Mouse (Mus musculus) erythroblast, embryonic 14.5 days (primary cell): ENCODE results near the gene Tbcel. TPM values are rescaled to one million over a fixed set of nuclear protein-coding genes. Genes with fewer than 3 reads are reported as not detected.

Source experiments
- H3K27me3 ChIP-seq: 2 replicates; pipeline ENCODE4 v1.6.1; 2012; ENCODE audit warnings: inconsistent platforms; ENCODE audit not compliant: control insufficient read depth
- H3K36me3 ChIP-seq: 2 replicates; pipeline ENCODE4 v1.6.1; 2012; ENCODE audit warnings: mild to moderate bottlenecking, inconsistent platforms; ENCODE audit not compliant: control insufficient read depth
- H3K4me1 ChIP-seq: 2 replicates; pipeline ENCODE4 v1.6.1; 2012; ENCODE audit warnings: inconsistent platforms; ENCODE audit not compliant: control insufficient read depth
- H3K4me3 ChIP-seq: replicated peaks from 2 replicates; pipeline ENCODE3; 2012; ENCODE audit warnings: moderate library complexity, mild to moderate bottlenecking, inconsistent platforms
- H3K9me3 ChIP-seq: 2 replicates; pipeline ENCODE4 v1.6.1; 2012; ENCODE audit warnings: low read length, inconsistent platforms, mixed read lengths; ENCODE audit not compliant: control insufficient read depth
- GATA1 ChIP-seq: IDR thresholded peaks from 2 replicates; pipeline ENCODE4 v1.6.1; 2012; ENCODE audit warnings: low read length, inconsistent platforms, mixed read lengths
- TAL1 ChIP-seq: IDR thresholded peaks from 3 replicates; pipeline ENCODE4 v1.6.1; 2012; ENCODE audit warnings: low read length, inconsistent platforms, mixed read lengths
- polyA plus RNA-seq: library from polyadenylated mRNA; stranded (reverse); fragments of >175 nt; gene quantifications from 2 replicates; pipeline ENCODE4 v1.2.3, GENCODE M21; 2012

Tbcel gene
- 1.6 and 3.1 TPM in 2 replicates for polyA plus RNA-seq

DNA sequence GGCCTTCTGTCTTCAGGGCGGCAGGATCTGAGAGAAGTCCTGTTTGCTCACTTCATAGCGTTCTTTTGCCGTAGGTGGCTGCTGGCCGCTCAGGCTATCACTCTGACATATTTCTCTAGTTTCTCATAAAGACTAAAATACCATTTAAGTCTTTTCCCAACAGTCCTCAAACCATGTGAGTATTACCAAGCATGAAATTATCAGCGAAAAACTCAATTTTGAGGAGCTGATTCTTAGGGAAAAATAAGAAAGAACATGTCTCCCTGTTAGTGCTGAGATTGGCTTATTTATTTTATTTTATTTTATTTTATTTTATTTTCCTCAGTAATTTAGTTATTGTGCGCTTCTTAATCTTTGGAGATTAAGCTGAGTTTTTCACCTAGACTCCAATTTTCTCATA lies at the start of gene Tbcel:
Gene Tbcel, minus strand, starts transcription at position 101 of the 400 bp plus-strand sequence.
- Histone ChIP-seq H3K36me3 (no peaks in the 10 kb centered on the region), H3K27me3 (no peaks in the 10 kb centered on the region), H3K9me3 (no peaks in the 10 kb centered on the region), H3K4me1 (no peaks in the 10 kb centered on the region), H3K4me3 (no peak within 1 kb of the TSS)
- TF ChIP-seq GATA1: no peak
- no peak for TF ChIP-seq TAL1

DNA sequence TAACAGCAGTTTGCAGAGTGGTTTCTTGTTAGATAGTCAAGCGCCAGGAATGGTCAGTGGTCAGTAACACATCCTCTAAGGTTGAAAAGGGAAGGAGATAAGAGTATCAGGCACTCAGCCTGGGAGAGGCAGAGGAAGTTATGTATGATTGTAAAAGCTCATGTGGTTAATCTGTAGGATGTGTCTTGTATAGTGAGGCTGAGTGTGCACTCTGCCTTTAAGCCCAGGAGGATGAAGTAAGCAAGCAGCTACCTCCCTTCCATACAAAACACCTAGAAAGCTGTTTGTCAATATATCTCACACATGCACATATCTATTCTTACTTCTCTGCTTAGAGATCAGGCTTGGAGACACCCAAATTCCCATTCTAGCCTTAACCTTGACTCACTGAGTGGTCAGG lies 47.6 kb upstream of the Tbcel start:
- Histone ChIP-seq H3K9me3 (no peaks in the 10 kb centered on the region), H3K4me1 (no peaks in the 10 kb centered on the region), H3K36me3 (no peaks in the 10 kb centered on the region), H3K27me3 (no peaks in the 10 kb centered on the region), H3K4me3 (no peak overlapping the region)
- no peak for TF ChIP-seq TAL1
- no peak for TF ChIP-seq GATA1

DNA sequence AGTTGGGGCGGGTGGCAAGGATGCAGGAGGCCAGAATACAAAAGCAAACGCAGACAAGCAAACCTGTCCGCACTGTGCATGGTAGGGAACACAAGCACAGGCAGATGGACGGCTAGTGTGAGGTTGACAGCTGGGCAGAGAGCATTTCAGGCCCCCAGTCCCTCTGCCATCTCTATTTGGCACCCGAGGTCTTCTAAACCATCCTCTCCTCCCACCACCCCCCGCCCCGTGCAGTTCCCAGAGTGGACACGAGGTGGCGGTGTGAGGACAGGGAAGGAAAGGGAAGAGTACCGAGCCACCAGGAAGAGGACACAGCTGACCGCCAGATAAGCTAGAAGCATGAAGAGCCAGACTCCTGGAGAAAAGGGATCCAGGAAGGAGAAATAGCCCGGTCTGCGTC lies 42.5 kb upstream of the Tbcel start:
- H3K9me3 ChIP-seq: no peaks in the 10 kb centered on the region
- no peak for TF ChIP-seq TAL1
- TF ChIP-seq GATA1: no peak
- H3K4me1 ChIP-seq: no peaks in the 10 kb centered on the region
- no peaks in the 10 kb centered on the region for H3K27me3 ChIP-seq
- H3K36me3 ChIP-seq: no peaks in the 10 kb centered on the region
- no peak overlapping the region for H3K4me3 ChIP-seq

DNA sequence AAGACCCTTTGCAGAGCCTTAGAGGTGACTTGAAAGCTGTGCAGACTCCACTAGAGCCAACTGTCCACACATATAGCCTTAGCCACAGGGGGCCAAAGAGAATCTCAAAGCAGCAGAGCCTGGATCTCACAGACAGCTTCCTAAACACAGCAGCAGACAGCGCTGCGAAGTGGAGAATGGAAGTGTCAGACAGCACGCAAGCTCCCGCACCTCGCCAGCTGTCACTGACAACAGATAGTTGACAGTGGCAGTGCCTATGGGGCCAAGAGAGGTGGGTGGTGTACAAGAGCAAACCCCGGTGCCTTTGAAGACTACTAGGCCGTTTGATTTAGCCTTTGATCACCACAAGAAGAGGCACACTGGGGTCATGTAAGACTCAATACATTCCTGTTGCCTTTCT lies 41.4 kb upstream of the Tbcel start:
- Histone ChIP-seq H3K36me3 (no peaks in the 10 kb centered on the region), H3K9me3 (no peaks in the 10 kb centered on the region), H3K4me3 (no peak overlapping the region), H3K4me1 (no peaks in the 10 kb centered on the region), H3K27me3 (no peaks in the 10 kb centered on the region)
- TF ChIP-seq TAL1 (no peak), GATA1 (no peak)

DNA sequence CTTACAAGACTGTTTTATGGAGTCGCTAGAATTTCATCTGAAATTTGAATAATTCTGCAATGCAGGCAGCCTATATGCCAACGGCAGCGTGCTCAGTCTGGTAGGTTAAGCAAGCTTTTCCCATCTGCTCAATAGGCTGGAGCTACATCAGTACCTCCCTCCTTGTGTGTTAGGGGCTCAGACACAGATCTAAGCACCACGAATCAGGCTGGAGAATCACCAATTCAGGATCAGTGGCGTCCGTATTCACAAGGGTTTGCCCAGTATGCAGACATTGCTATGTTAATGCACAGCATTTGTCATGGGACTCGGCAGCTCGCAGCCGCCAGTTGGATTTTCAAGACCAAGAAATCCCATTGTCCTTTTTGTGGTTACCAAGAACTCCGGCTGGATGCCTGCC lies 36.9 kb upstream of the Tbcel start:
- H3K4me3 ChIP-seq: no peak overlapping the region
- H3K4me1 ChIP-seq: no peaks in the 10 kb centered on the region
- H3K27me3 ChIP-seq: no peaks in the 10 kb centered on the region
- no peak for TF ChIP-seq GATA1
- no peaks in the 10 kb centered on the region for H3K36me3 ChIP-seq
- H3K9me3 ChIP-seq: no peaks in the 10 kb centered on the region

DNA sequence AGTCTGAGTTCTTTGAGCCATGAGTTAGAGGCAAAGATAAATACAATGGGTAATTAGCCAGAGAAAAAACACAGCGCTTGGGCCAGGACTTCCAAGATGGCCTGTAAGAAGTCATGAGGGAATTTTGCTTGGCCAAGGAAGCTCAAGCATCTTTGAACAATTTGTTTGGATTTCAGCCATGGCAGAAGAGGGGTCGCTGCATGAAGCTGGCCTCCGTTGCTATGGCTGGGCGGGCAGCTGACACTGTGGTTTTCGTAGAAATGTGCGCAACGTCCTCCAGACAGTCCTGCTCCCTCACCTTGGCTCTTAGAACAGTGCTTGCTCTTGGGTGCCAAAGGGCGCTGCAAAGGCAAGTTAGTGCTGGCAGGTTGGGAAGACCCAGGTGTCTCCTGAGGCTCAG lies 25.9 kb upstream of the Tbcel start:
- Histone ChIP-seq H3K4me1 (no peaks in the 10 kb centered on the region), H3K36me3 (no peaks in the 10 kb centered on the region), H3K4me3 (no peak overlapping the region), H3K27me3 (no peaks in the 10 kb centered on the region), H3K9me3 (no peaks in the 10 kb centered on the region)
- no peak for TF ChIP-seq TAL1
- no peak for TF ChIP-seq GATA1

DNA sequence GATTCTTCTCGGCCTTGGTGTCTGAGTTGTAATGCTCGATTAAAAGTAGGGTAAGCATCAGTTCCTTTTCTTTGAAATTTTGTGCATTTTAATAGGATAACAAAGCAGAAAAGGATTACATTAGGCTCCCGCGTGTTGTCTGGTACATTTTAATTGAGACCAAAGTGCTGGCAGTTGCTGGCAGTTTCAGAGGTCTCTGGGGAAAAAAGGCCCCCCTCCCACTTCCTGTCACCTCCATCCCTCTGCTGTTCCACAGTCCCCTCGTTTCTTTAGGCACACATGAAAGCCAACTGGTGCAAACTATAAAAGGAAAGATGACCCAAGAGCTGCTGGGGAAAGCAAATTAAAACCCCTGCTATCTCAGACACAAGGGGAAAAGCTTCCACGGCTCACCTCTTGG lies 25.4 kb upstream of the Tbcel start:
- Histone ChIP-seq H3K4me3 (no peak overlapping the region), H3K4me1 (no peaks in the 10 kb centered on the region), H3K27me3 (no peaks in the 10 kb centered on the region), H3K9me3 (no peaks in the 10 kb centered on the region), H3K36me3 (no peaks in the 10 kb centered on the region)
- no peak for TF ChIP-seq TAL1

DNA sequence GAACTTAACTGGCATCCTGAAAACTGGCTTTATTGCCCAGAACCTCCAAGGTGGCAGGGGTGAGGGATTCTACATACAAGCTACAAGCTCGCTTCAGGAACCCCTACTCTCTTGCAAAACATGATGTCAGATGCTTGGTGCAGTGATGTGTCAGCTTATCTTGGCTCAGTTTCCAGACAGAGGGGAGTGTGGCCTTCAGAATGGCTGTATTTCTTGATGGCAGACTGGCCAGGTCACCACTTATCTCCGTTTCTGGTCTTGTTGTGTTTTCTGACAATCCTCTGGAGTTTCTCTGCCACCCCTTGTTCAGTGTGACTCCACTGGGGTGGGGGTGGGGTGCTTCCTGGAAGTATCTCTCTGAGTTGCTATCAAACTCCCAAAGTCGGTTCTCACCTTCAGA lies 24.3 kb upstream of the Tbcel start:
- H3K4me3 ChIP-seq: no peak overlapping the region
- TF ChIP-seq TAL1: no peak
- no peak for TF ChIP-seq GATA1
- H3K9me3 ChIP-seq: no peaks in the 10 kb centered on the region

DNA sequence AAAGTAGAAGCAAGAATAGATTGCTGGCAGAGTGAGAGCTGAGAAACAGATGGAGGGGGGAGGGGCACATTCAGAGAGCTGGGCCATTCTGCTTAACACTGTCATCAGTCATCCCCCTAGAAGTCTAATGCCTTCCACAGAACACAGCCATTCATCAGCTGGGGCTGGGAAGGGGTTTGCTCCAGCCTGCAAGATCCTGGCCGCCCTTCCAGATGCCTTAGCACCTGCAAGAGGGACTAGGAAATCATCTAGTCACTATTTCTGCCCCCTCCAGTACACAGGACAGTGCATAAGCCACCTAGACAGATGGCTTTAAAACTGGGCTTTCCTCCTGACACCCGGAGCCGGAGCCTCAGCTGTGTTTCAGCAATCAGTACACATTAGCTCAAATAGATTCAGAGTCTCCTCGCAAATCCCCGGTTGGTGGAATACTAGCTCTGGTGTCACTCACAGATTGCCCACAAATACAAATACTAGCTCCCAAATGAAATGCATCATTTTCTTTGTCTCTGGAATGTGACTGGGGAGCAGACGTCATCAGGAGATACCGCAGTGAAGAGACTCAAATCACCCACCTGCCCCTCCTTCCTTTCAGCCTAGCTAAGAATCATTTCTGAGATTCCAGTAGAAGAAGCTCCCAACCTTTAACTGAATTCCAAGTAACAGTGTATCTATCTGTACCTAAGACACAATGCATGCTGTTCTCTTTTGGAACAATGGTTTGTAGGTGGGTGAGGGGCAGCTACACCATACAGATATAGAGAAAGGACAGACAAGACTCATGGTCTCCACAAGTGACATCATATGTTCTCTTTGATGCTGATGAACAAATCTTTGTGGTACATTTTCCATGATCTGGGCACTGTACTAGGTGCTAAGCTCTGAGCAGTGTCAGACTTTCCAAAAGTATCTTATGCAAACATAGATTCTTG lies 22.9 kb upstream of the Tbcel start:
- no peak overlapping the region for H3K4me3 ChIP-seq
- H3K27me3 ChIP-seq: no peaks in the 10 kb centered on the region
- TF ChIP-seq TAL1 (no peak), GATA1 (no peak)
- no peaks in the 10 kb centered on the region for H3K9me3 ChIP-seq
- no peaks in the 10 kb centered on the region for H3K36me3 ChIP-seq
- no peaks in the 10 kb centered on the region for H3K4me1 ChIP-seq

More for the DNA sequence above, 24.3 kb upstream of the Tbcel start:
- Histone ChIP-seq H3K36me3 (no peaks in the 10 kb centered on the region), H3K4me1 (no peaks in the 10 kb centered on the region), H3K27me3 (no peaks in the 10 kb centered on the region)
